Mouse (Mus musculus) cerebellum, adult 9-10 months (tissue): ENCODE data around the gene Lrrc71.

Source experiments
- DNase-seq: peaks from one replicate; pipeline ENCODE4 v3.0.0; 2022

The Lrrc71 gene

GRCm38 (mm10) chr3:87763202-87763601, 14.8 kb upstream of the Lrrc71 start:
- DNase-seq: no peak

GRCm38 (mm10) chr3:87761408-87762375, 13.3 kb upstream of the Lrrc71 start:
- no peak for DNase-seq

GRCm38 (mm10) chr3:87758641-87759040, 10.2 kb upstream of the Lrrc71 start:
- DNase-seq: no peak

- no peak for DNase-seq
These were observed 8.1 kb upstream of the Lrrc71 start for GRCm38 (mm10) chr3:87756488-87756887.

GRCm38 (mm10) chr3:87755964-87756363, 7.5 kb upstream of the Lrrc71 start:
- peak; percentile 82 for DNase-seq

- DNase-seq: no peak
These were observed 5.4 kb upstream of the Lrrc71 start for GRCm38 (mm10) chr3:87753829-87754228.

- DNase-seq: no peak
These were observed 4.1 kb upstream of the Lrrc71 start for GRCm38 (mm10) chr3:87752567-87752966.

GRCm38 (mm10) chr3:87749977-87750376, 1.6 kb upstream of the Lrrc71 start:
- no peak for DNase-seq

GRCm38 (mm10) chr3:87749036-87749435, 611 bp upstream of the Lrrc71 start:
- no peak for DNase-seq

GRCm38 (mm10) chr3:87745036-87745659, 3.3 kb downstream of the Lrrc71 start:
- DNase-seq: no peak

- no peak for DNase-seq
These were observed 4.5 kb downstream of the Lrrc71 start for GRCm38 (mm10) chr3:87743927-87744326.

- no peak for DNase-seq
These were observed 5.7 kb downstream of the Lrrc71 start for GRCm38 (mm10) chr3:87742735-87743134.

- no peak for DNase-seq
These were observed 6.4 kb downstream of the Lrrc71 start for GRCm38 (mm10) chr3:87742013-87742412.

GRCm38 (mm10) chr3:87738906-87739305, 9.5 kb downstream of the Lrrc71 start:
- DNase-seq: no peak

GRCm38 (mm10) chr3:87735335-87735734, 13.1 kb downstream of the Lrrc71 start:
- DNase-seq: no peak

GRCm38 (mm10) chr3:87733984-87734761, 14.3 kb downstream of the Lrrc71 start:
- no peak for DNase-seq

GRCm38 (mm10) chr3:87733098-87733497, 15.3 kb downstream of the Lrrc71 start:
- no peak for DNase-seq

- DNase-seq: no peak
These were observed 19.7 kb downstream of the Lrrc71 start for GRCm38 (mm10) chr3:87728696-87729095.

GRCm38 (mm10) chr3:87726191-87726590, 22.2 kb downstream of the Lrrc71 start:
- no peak for DNase-seq

GRCm38 (mm10) chr3:87725396-87726160, 22.8 kb downstream of the Lrrc71 start:
- no peak for DNase-seq

GRCm38 (mm10) chr3:87724556-87724955, 23.9 kb downstream of the Lrrc71 start:
- DNase-seq: no peak

GRCm38 (mm10) chr3:87718525-87718924, 29.9 kb downstream of the Lrrc71 start:
- DNase-seq: no peak
